Mouse (Mus musculus): ENCODE measurements around the gene 4930518I15Rik.

GRCm38 (mm10) chr2:156856311-156856710 is 1.4 kb downstream of the 4930518I15Rik start:
- TF ChIP-seq POLR2A (IDR thresholded peaks at IDR 0.05; ENCODE audit: control insufficient read depth, low read depth, low read length): no peak
- TF ChIP-seq CTCF (IDR thresholded peaks at IDR 0.05; ENCODE audit: control insufficient read depth, insufficient read depth, insufficient replicate concordance, low read depth, low read length): no peak

Data from testis, adult 2 months (tissue).